Mouse (Mus musculus): ENCODE data around the gene Slc12a5. TPM values are rescaled to one million over a fixed set of nuclear protein-coding genes. Genes with fewer than 3 reads are reported as not detected.

Slc12a5 gene
- polyA plus RNA-seq (2014; fragmentation: Illumina TruSeq; extraction: RNeasy Lipid Tissue Mini Kit (QIAGEN cat#74804); ENCODE audit: low read depth, low replicate concordance) = 1.6 TPM

DNA sequence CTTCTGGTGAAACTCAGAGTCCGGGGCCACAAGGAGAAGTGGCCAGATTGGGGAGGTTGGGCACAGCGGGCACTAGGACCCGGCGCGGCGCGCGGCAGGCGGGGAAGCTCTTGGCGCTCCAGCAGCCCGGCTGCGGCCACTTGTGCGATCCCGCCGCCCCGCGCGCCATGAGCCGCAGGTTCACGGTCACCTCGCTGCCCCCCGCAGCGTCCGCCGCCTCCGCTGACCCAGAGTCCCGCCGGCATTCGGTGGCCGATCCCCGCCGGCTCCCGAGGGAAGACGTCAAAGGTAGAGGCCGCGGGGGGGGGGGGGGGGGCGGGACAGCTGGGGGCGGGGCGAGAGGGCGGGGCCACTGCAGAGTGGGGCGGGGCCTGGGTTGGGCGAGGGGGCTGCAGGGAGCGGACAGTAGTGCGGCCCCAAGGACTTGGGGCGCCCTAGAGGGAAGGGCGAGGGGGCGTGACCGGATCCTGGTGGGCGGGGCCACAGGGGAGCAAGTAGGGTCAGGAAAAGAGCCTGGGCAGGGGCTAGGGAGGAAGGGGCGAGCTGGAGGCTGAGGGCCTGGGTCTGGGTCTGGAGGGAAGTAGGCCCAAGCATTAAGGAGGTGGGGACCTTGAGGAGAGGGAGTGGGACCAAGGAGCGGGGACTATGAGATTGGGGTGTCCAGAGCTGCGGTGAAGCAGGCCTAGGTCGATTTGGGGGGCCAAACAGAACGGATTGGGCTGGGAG is at the start of gene Slc12a5:
Slc12a5 (plus strand) TSS at position 87 of the 726 bp plus-strand sequence.

DNA sequence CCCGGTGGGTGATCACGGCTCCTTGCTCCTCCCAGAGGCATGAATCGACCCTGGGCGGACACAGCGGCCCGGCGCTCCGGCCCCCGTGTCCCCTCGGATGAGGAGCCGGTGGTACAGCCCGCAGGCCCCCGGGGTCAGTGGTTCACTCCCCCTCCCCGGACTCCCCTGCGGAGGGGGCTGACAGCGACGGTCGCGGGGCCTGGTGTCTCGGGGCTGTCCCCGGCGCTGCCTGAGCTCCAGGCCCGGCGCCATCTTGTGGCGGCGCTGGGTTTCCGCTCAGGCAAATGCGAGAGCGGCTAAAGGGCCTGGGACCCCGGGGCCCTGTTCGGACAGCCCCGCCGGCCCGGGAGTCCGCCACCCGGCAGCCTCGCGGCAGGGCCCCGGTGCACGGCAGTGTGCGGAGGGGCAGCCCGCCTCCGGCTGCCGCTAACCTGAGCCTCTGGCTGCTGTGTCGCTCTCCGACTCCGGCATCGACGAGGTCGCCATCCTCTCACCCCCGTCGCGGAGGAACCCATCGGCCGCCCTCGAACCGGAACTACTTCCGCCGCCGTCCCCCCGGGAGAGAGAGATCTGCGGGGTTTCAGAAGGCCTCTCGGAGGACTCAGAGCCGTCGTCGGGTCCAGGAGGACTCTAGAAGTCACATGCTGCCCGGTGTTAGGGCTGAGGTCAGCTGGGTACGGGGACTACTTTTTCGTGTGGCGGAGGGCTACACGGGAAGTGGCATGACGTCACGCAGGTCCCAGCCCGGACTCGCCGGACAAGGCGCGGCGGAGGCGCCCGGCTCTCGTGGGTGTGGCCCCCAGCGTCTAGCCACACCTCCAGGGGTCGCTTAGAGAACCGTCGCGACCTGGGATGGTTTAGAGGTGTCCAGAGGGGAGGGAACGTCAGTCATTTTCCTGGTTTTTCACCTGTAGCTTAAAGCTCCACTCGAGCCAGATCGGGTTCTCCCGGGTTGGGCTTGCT is 49.2 kb upstream of the Slc12a5 start, which contains the start of gene Zfp335:
Zfp335 (minus strand) TSS at position 672 of the 963 bp plus-strand sequence.

DNA sequence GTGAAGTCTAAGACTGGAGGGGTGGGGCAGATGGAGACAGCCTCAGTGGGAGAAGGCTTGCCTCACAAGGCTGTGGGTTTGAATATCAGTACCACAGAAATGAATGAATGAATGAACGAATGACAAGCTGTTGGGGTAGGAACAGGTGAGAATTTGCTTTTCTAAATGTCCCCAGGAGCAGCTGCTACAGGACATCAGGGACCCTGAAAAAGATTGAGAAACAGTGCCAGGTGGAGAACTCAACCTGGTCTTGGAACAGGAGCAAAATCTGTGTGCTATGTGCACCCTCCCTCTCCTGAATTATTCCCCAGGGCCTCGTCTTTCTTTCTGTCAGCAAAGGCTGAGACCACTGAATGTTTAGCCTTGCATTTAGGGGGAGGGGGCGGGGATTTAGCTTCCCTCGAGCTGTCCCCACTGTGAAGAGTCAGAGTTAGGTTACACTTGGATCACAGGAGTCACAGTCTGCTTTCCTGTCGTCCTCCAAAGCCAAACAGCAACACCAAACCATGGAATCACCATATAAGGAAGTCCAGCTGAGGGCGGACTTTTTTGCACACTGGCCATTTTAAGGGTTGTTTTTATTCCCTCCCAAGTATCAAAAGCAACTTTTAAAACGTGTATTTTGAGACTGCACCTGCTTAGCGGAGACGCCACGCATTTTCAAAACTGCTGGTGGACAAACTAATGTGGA is 20.3 kb upstream of the Slc12a5 start, which contains the start of gene Mmp9:
Mmp9 (plus strand) TSS at position 641 of the 691 bp plus-strand sequence.

DNA sequence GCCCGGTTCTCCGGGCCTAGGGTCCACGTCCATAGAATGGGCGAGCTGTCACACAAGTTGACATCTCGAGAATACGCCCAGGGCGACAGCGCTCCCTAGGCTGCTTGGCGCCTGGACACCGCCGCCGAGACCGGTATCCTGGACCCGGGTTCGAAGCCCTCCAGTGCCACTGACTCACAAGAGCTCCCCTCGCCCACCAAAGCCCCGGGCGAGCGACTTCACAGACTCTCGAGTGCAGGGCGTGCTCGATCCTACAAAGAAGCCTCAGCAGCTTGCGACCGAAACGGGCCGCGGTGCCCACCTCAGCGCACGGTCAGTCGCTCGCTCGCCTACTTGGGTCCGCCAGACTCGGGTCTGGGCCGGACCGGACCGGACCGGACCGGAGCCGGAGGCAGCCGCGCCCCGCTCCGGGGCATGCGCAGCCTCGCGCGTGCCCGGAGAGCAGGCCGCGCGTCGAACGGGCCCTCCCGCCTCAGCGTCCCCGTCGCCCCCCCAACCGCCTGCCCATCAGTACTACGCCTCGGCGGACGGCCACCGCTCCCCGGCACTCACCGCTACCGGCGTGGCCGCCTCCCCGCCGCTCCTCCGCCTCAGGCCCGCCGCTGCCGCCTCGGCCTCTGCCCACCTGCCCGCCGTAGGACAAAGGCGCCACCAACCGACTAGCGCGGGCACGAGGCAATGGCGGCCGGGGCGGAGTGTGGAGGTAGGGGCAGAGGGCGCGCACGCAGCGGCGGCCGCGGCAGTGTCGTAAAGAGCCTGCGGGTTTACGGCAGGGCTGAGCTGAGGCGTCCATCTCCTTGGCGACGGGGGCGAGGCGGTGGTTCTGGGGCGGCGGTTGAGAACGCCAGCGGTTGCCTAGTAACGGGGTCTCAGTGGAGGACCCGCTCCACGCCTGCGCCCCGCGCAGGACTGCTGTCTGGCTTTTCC is 73.8 kb downstream of the Slc12a5 start, which contains the start of gene Ncoa5:
Ncoa5 (minus strand) TSS at position 737 of the 927 bp plus-strand sequence.

Other genes starting within 250 kb of the Slc12a5 start
- gene Spint5, start 245.5 kb upstream of the Slc12a5 start, polyA plus RNA-seq (2014; fragmentation: Illumina TruSeq; extraction: RNeasy Lipid Tissue Mini Kit (QIAGEN cat#74804); ENCODE audit: low read depth, low replicate concordance) = 379 TPM
- 12.2 TPM for gene Wfdc3, start 214.9 kb upstream of the Slc12a5 start, polyA plus RNA-seq (2014; fragmentation: Illumina TruSeq; extraction: RNeasy Lipid Tissue Mini Kit (QIAGEN cat#74804); ENCODE audit: low read depth, low replicate concordance)
- 26.0 TPM for gene Dnttip1, start 214.8 kb upstream of the Slc12a5 start, polyA plus RNA-seq (2014; fragmentation: Illumina TruSeq; extraction: RNeasy Lipid Tissue Mini Kit (QIAGEN cat#74804); ENCODE audit: low read depth, low replicate concordance)
- gene Ube2c, start 190.9 kb upstream of the Slc12a5 start, polyA plus RNA-seq (2014; fragmentation: Illumina TruSeq; extraction: RNeasy Lipid Tissue Mini Kit (QIAGEN cat#74804); ENCODE audit: low read depth, low replicate concordance) = 5.0 TPM
- gene Tnnc2, start 180.8 kb upstream of the Slc12a5 start, polyA plus RNA-seq (2014; fragmentation: Illumina TruSeq; extraction: RNeasy Lipid Tissue Mini Kit (QIAGEN cat#74804); ENCODE audit: low read depth, low replicate concordance) = 1.0 TPM
- 18.3 TPM for gene Snx21, start 175.0 kb upstream of the Slc12a5 start, polyA plus RNA-seq (2014; fragmentation: Illumina TruSeq; extraction: RNeasy Lipid Tissue Mini Kit (QIAGEN cat#74804); ENCODE audit: low read depth, low replicate concordance)
- gene Acot8, start 155.9 kb upstream of the Slc12a5 start, polyA plus RNA-seq (2014; fragmentation: Illumina TruSeq; extraction: RNeasy Lipid Tissue Mini Kit (QIAGEN cat#74804); ENCODE audit: low read depth, low replicate concordance) = 19.6 TPM
- gene Zswim3, start 155.7 kb upstream of the Slc12a5 start, polyA plus RNA-seq (2014; fragmentation: Illumina TruSeq; extraction: RNeasy Lipid Tissue Mini Kit (QIAGEN cat#74804); ENCODE audit: low read depth, low replicate concordance) = 4.2 TPM
- gene Zswim1, start 138.1 kb upstream of the Slc12a5 start, polyA plus RNA-seq (2014; fragmentation: Illumina TruSeq; extraction: RNeasy Lipid Tissue Mini Kit (QIAGEN cat#74804); ENCODE audit: low read depth, low replicate concordance) = 8.6 TPM
- 1.6 TPM for gene Spata25, start 132.3 kb upstream of the Slc12a5 start, polyA plus RNA-seq (2014; fragmentation: Illumina TruSeq; extraction: RNeasy Lipid Tissue Mini Kit (QIAGEN cat#74804); ENCODE audit: low read depth, low replicate concordance)
- 142 TPM for gene Ctsa, start 127.9 kb upstream of the Slc12a5 start, polyA plus RNA-seq (2014; fragmentation: Illumina TruSeq; extraction: RNeasy Lipid Tissue Mini Kit (QIAGEN cat#74804); ENCODE audit: low read depth, low replicate concordance)
- gene Neurl2, start 127.3 kb upstream of the Slc12a5 start, polyA plus RNA-seq (2014; fragmentation: Illumina TruSeq; extraction: RNeasy Lipid Tissue Mini Kit (QIAGEN cat#74804); ENCODE audit: low read depth, low replicate concordance) = 3.0 TPM
- 169 TPM for gene Pltp, start 103.1 kb upstream of the Slc12a5 start, polyA plus RNA-seq (2014; fragmentation: Illumina TruSeq; extraction: RNeasy Lipid Tissue Mini Kit (QIAGEN cat#74804); ENCODE audit: low read depth, low replicate concordance)
- 38.8 TPM for gene Pcif1, start 81.5 kb upstream of the Slc12a5 start, polyA plus RNA-seq (2014; fragmentation: Illumina TruSeq; extraction: RNeasy Lipid Tissue Mini Kit (QIAGEN cat#74804); ENCODE audit: low read depth, low replicate concordance)
- gene Zfp335, start 49.0 kb upstream of the Slc12a5 start, polyA plus RNA-seq (2014; fragmentation: Illumina TruSeq; extraction: RNeasy Lipid Tissue Mini Kit (QIAGEN cat#74804); ENCODE audit: low read depth, low replicate concordance) = 11.1 TPM
- 9.1 TPM for gene Mmp9, start 20.0 kb upstream of the Slc12a5 start, polyA plus RNA-seq (2014; fragmentation: Illumina TruSeq; extraction: RNeasy Lipid Tissue Mini Kit (QIAGEN cat#74804); ENCODE audit: low read depth, low replicate concordance)
- gene Ncoa5, start 74.1 kb downstream of the Slc12a5 start, polyA plus RNA-seq (2014; fragmentation: Illumina TruSeq; extraction: RNeasy Lipid Tissue Mini Kit (QIAGEN cat#74804); ENCODE audit: low read depth, low replicate concordance) = 23.6 TPM
- 2.2 TPM for gene Cd40, start 94.8 kb downstream of the Slc12a5 start, polyA plus RNA-seq (2014; fragmentation: Illumina TruSeq; extraction: RNeasy Lipid Tissue Mini Kit (QIAGEN cat#74804); ENCODE audit: low read depth, low replicate concordance)
- not detected for gene 1700025C18Rik, start 129.9 kb downstream of the Slc12a5 start, polyA plus RNA-seq (2014; fragmentation: Illumina TruSeq; extraction: RNeasy Lipid Tissue Mini Kit (QIAGEN cat#74804); ENCODE audit: low read depth, low replicate concordance)